8 mouse cellular contexts compared by ENCODE assay signal in the genomic region with DNA sequence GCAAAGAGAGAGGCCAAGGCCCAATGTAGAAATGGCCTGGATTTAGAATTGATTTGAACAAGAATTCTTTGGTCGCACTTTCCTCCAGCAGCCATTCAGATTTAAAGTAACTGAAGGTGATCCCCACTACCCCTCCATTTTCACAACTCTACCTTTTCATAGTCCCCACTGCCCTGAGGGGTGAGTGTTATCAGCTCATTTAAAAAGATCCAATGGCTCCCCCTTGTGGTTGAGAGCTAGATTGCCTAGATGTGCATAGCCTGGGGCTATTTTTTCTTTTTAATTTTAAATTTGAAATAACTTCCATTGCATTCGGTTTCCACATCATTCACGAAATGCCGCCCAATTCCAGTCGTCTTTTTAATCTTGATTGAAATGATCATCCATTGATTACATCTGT. TPM values are rescaled to one million over a fixed set of nuclear protein-coding genes. Genes with fewer than 3 reads are reported as not detected.
DNase-seq lines count a peak whose midpoint lies in the region; ATAC-seq and TF ChIP-seq lines count a peak whose summit lies in the region.

No protein-coding gene starts in this region.

- DNase-seq in gastrocnemius, adult 18-20 months (ENCODE audit: low spot score): peak; percentile 23
- DNase-seq in gastrocnemius, adult 8-10 months (ENCODE audit: low spot score in 2 of 2): no peak
- DNase-seq in midbrain, postnatal 0 days (ENCODE audit: low spot score): peak; percentile 42
- DNase-seq in c-Kit-positive CD71-positive TER-119-negative erythroid progenitor cells, embryonic 14.5 days (ENCODE audit: low read depth): peak; percentile 34
- DNase-seq in kidney, postnatal 10 days: peak; percentile 35
- peak; percentile 28 for DNase-seq in splenic B cell, adult 2 months (ENCODE audit: low read depth, low spot score)

- H3K4me1 ChIP-seq in midbrain, postnatal 0 days (ENCODE audit: insufficient read depth, low read length): no peaks in the 10 kb centered on the region
- no peaks in the 10 kb centered on the region for H3K4me1 ChIP-seq in midbrain, embryonic 15.5 days
- no peaks in the 10 kb centered on the region for H3K4me1 ChIP-seq in forebrain, embryonic 13.5 days

- peak; percentile 61 for TF ChIP-seq CTCF in midbrain, postnatal 0 days (IDR thresholded peaks at IDR 0.05)

- H3K9ac ChIP-seq in midbrain, postnatal 0 days (replicated peaks; ENCODE audit: low read length, poor library complexity, severe bottlenecking): no peak overlapping the region
- no peak overlapping the region for H3K9ac ChIP-seq in midbrain, embryonic 15.5 days
- H3K9ac ChIP-seq in forebrain, embryonic 13.5 days: no peak overlapping the region

- H3K36me3 ChIP-seq in midbrain, postnatal 0 days (ENCODE audit: insufficient read depth, low read length): no peaks in the 10 kb centered on the region
- H3K36me3 ChIP-seq in midbrain, embryonic 15.5 days (replicated peaks): no peaks in the 10 kb centered on the region
- no peaks in the 10 kb centered on the region for H3K36me3 ChIP-seq in splenic B cell, adult 2 months (ENCODE audit: control insufficient read depth, insufficient read depth, low read length, poor library complexity, severe bottlenecking)
- no peaks in the 10 kb centered on the region for H3K36me3 ChIP-seq in forebrain, embryonic 13.5 days (ENCODE audit: poor library complexity, severe bottlenecking)

- H3K27ac ChIP-seq in midbrain, postnatal 0 days (ENCODE audit: low read depth, low read length): no peak overlapping the region
- H3K27ac ChIP-seq in midbrain, embryonic 15.5 days: no peak overlapping the region
- no peak overlapping the region for H3K27ac ChIP-seq in forebrain, embryonic 13.5 days

- no peak overlapping the region for H3K4me3 ChIP-seq in midbrain, postnatal 0 days (ENCODE audit: low read depth, low read length)
- no peak overlapping the region for H3K4me3 ChIP-seq in midbrain, embryonic 15.5 days
- no peak overlapping the region for H3K4me3 ChIP-seq in forebrain, embryonic 13.5 days

- 59% methylated on average over 5 of the region's 5 CpGs for WGBS in midbrain, postnatal 0 days
- WGBS in midbrain, embryonic 15.5 days: 48% methylated on average over 5 of the region's 5 CpGs
- WGBS in forebrain, embryonic 13.5 days: 52% methylated on average over 5 of the region's 5 CpGs

- no peaks in the 10 kb centered on the region for H3K9me3 ChIP-seq in midbrain, postnatal 0 days (ENCODE audit: low read length)
- no peaks in the 10 kb centered on the region for H3K9me3 ChIP-seq in midbrain, embryonic 15.5 days
- H3K9me3 ChIP-seq in forebrain, embryonic 13.5 days (replicated peaks): no peaks in the 10 kb centered on the region

- H3K27me3 ChIP-seq in midbrain, postnatal 0 days (ENCODE audit: insufficient read depth, low read length): no peaks in the 10 kb centered on the region
- no peaks in the 10 kb centered on the region for H3K27me3 ChIP-seq in midbrain, embryonic 15.5 days (replicated peaks)
- no peaks in the 10 kb centered on the region for H3K27me3 ChIP-seq in splenic B cell, adult 2 months (ENCODE audit: control insufficient read depth, insufficient read depth, low read length, poor library complexity, severe bottlenecking)
- no peaks in the 10 kb centered on the region for H3K27me3 ChIP-seq in forebrain, embryonic 13.5 days

- no peak overlapping the region for H3K4me2 ChIP-seq in midbrain, postnatal 0 days (ENCODE audit: low read depth, low read length, poor library complexity, severe bottlenecking)
- H3K4me2 ChIP-seq in midbrain, embryonic 15.5 days: no peak overlapping the region
- no peak overlapping the region for H3K4me2 ChIP-seq in forebrain, embryonic 13.5 days

- no peak for ATAC-seq in midbrain, postnatal 0 days (ENCODE audit: low FRiP score)
- no peak for ATAC-seq in midbrain, embryonic 15.5 days (replicated peaks)
- no peak for ATAC-seq in forebrain, embryonic 13.5 days

RNA-seq across cellular contexts. Expression of gene Slc35g1, which starts 33.5 kb away (rescaled TPM):
- total RNA-seq in gastrocnemius, adult 18-20 months (2021): 1 to 10 TPM; 1.7 to 2.0 TPM
- total RNA-seq in gastrocnemius, adult 8-10 months (2022): 1 to 10 TPM; 1.8 to 2.3 (median 1.9) TPM
- total RNA-seq in midbrain, postnatal 0 days (2014; rRNA removed): 2.5 and 3.4 TPM in 2 replicates
- polyA plus RNA-seq in midbrain, postnatal 0 days (2015; fragmentation: Nextera tagmentation; extraction: Ambion mirVana): 0.93 and 1.4 TPM in 2 replicates
- 0.98 and 1.2 TPM in 2 replicates for polyA plus RNA-seq in midbrain, embryonic 15.5 days (2015; fragmentation: Nextera tagmentation; extraction: Ambion mirVana)
- 2.3 TPM in 2 replicates for polyA plus RNA-seq in forebrain, embryonic 13.5 days (2015; fragmentation: Nextera tagmentation; extraction: Ambion mirVana)

RNA-seq across cellular contexts. Expression of gene Plce1, which starts 51.6 kb away (rescaled TPM):
- 1 to 10 TPM; 4.5 to 6.0 TPM for total RNA-seq in gastrocnemius, adult 18-20 months (2021)
- total RNA-seq in gastrocnemius, adult 8-10 months (2022): 1 to 10 TPM; 4.8 to 6.6 (median 6.1) TPM
- 11.8 and 19.5 TPM in 2 replicates for total RNA-seq in midbrain, postnatal 0 days (2014; rRNA removed)
- polyA plus RNA-seq in midbrain, postnatal 0 days (2015; fragmentation: Nextera tagmentation; extraction: Ambion mirVana): 3.0 and 3.3 TPM in 2 replicates
- 4.0 and 5.1 TPM in 2 replicates for polyA plus RNA-seq in midbrain, embryonic 15.5 days (2015; fragmentation: Nextera tagmentation; extraction: Ambion mirVana)
- 5.4 and 5.6 TPM in 2 replicates for polyA plus RNA-seq in forebrain, embryonic 13.5 days (2015; fragmentation: Nextera tagmentation; extraction: Ambion mirVana)

Comparison
In these comparisons a context has a peak if more than half of its experiments do, and no peak if none do; other contexts are left out.
1. DNase-seq: peak in gastrocnemius, adult 18-20 months (single experiment), midbrain, postnatal 0 days (single experiment), c-Kit-positive CD71-positive TER-119-negative erythroid progenitor cells, embryonic 14.5 days (single experiment), kidney, postnatal 10 days (single experiment) and splenic B cell, adult 2 months (single experiment); none in gastrocnemius, adult 8-10 months (0 of 2).